Mouse (Mus musculus): ENCODE data around the gene Hmgn2. TPM values are rescaled to one million over a fixed set of nuclear protein-coding genes. Genes with fewer than 3 reads are reported as not detected.
"Not testable (repeated sequence)": the region's sequence is repeated elsewhere in the genome, so short reads cannot be mapped to it uniquely, and the experiment has no call there.

Gene Hmgn2
- polyA plus RNA-seq, 1 experiment from 2014 or later: 2,667 TPM

- 41% methylated on average over 10 of the region's 10 CpGs for WGBS
- H3K4me3 ChIP-seq (replicated peaks): no peak overlapping the region
- no peak overlapping the region for H3K9ac ChIP-seq
- no peaks in the 10 kb centered on the region for H3K27me3 ChIP-seq
- H3K4me2 ChIP-seq: no peak overlapping the region
- ATAC-seq (replicated peaks; ENCODE audit: low FRiP score): no peak
- H3K36me3 ChIP-seq: peaks cover 9% of the 10 kb centered on the region
- H3K4me1 ChIP-seq: peaks cover 13% of the 10 kb centered on the region
- H3K9me3 ChIP-seq (replicated peaks): no peaks in the 10 kb centered on the region
- no peak overlapping the region for H3K27ac ChIP-seq
Observed at GRCm38 (mm10) chr4:134001710-134002109, 33.3 kb upstream of the Hmgn2 start.

- WGBS: 2% methylated on average over 49 of the region's 49 CpGs
- no peaks in the 10 kb centered on the region for H3K9me3 ChIP-seq (replicated peaks)
- peak within 1 kb of the TSS; percentile 85 for H3K4me2 ChIP-seq
- peak; percentile 98 for ATAC-seq (replicated peaks; ENCODE audit: low FRiP score)
- H3K4me1 ChIP-seq: peaks cover 13% of the 10 kb centered on the region
- H3K9ac ChIP-seq: peak within 1 kb of the TSS; percentile 66
- H3K27me3 ChIP-seq: no peaks in the 10 kb centered on the region
- peak within 1 kb of the TSS; percentile 83 for H3K4me3 ChIP-seq (replicated peaks)
- H3K36me3 ChIP-seq: peaks cover 19% of the 10 kb centered on the region
- peak within 1 kb of the TSS; percentile 80 for H3K27ac ChIP-seq
Observed at GRCm38 (mm10) chr4:134000466-134001438, 32.3 kb upstream of the Hmgn2 start, which contains the start of gene Dhdds. Gene Dhdds (minus strand): TSS chr4:134000918.

DNA sequence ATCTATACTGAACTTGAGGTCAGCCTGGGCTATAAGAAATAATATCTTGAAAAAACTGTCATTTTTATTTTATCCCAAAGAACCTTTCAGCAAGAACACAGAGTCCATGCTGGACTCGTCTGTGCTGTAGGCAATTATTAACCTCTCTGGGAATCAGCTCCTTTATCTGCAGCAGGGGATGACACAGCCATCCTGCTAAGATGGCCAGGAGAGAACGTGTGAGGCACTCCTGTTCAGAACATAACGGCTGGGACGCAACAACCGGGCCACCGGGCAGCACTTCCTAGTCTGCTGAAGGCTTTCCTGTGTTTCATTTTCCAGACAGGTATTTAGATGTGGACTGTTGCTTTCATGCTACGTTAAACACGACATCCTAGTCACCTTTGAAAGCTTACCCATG lies 26.2 kb upstream of the Hmgn2 start:
- H3K36me3 ChIP-seq: peaks cover 78% of the 10 kb centered on the region

DNA sequence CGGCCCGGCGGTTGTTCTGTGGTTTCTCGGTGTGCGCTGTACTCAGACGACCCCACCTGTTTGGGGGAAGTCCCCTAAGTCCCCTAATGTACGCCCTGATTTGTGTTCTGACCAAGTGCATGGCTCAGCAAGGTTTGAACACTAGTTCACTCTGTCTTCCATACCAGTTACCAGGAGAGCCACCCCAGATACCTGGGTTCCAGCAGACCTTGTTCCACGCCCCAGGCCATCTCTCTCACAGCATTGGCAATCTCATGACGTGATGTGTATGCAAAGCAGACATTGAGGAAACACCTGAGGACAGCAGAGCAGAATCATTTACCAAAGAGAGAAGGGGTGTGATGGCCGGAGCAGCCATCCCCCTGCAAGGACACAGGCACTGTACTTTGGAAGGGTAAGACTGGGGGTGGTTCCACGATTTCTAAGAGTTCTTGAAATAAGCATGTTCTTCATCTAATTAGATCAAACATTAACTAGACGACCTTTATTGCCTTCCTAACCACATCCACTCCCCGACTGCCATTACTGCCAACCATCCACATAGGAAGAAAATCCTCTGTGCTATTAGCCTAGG lies 22.7 kb upstream of the Hmgn2 start:
- no peak for ATAC-seq (replicated peaks; ENCODE audit: low FRiP score)
- no peak overlapping the region for H3K4me2 ChIP-seq
- WGBS: 80% methylated on average over 13 of the region's 13 CpGs

More for the DNA sequence above, 26.2 kb upstream of the Hmgn2 start:
- Histone ChIP-seq H3K9ac (no peak overlapping the region), H3K27ac (no peak overlapping the region), H3K4me1 (peaks cover 3% of the 10 kb centered on the region), H3K27me3 (no peaks in the 10 kb centered on the region), H3K4me3 (replicated peaks) (no peak overlapping the region), H3K9me3 (replicated peaks) (no peaks in the 10 kb centered on the region), H3K4me2 (no peak overlapping the region)
- 82% methylated on average over 8 of the region's 8 CpGs for WGBS
- no peak for ATAC-seq (replicated peaks; ENCODE audit: low FRiP score)

GRCm38 (mm10) chr4:133990035-133990434 lies 21.6 kb upstream of the Hmgn2 start:
- Histone ChIP-seq H3K9ac (no peak overlapping the region), H3K9me3 (replicated peaks) (no peaks in the 10 kb centered on the region), H3K4me3 (replicated peaks) (no peak overlapping the region), H3K27ac (no peak overlapping the region), H3K4me2 (no peak overlapping the region), H3K36me3 (peaks cover 95% of the 10 kb centered on the region), H3K4me1 (no peaks in the 10 kb centered on the region), H3K27me3 (no peaks in the 10 kb centered on the region)
- WGBS: 61% methylated on average over 4 of the region's 4 CpGs
- ATAC-seq (replicated peaks; ENCODE audit: low FRiP score): no peak

More for the DNA sequence above, 22.7 kb upstream of the Hmgn2 start:
- H3K27me3 ChIP-seq: no peaks in the 10 kb centered on the region
- no peak overlapping the region for H3K27ac ChIP-seq
- no peak overlapping the region for H3K4me3 ChIP-seq (replicated peaks)
- H3K36me3 ChIP-seq: peaks cover 95% of the 10 kb centered on the region
- no peaks in the 10 kb centered on the region for H3K4me1 ChIP-seq
- H3K9me3 ChIP-seq (replicated peaks): no peaks in the 10 kb centered on the region
- H3K9ac ChIP-seq: no peak overlapping the region

DNA sequence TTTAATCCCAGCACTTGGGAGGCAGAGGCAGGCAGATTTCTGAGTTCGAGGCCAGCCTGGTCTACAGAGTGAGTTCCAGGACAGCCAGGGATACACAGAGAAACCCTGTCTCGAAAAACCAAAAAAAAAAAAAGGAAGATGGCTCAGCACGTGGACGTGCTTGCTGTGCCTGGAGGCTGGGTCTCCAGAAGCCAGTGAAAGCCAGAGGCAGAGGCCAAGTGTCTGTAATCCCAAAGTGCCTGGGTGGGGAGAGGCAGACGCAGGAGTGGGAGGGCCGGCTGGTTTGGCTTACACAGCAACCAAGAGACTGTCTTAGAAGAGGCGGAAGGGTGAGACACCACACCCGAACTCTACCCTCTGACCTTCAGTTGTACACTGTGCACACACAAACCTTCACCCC lies 19.8 kb upstream of the Hmgn2 start:
- not testable (repeated sequence) for H3K9me3 ChIP-seq (replicated peaks); H3K4me3 ChIP-seq (replicated peaks); H3K4me1 ChIP-seq; H3K9ac ChIP-seq; H3K27ac ChIP-seq; H3K27me3 ChIP-seq; H3K4me2 ChIP-seq; ATAC-seq (replicated peaks; ENCODE audit: low FRiP score)
- H3K36me3 ChIP-seq: peaks cover 85% of the 10 kb centered on the region
- WGBS: 80% methylated on average over 8 of the region's 8 CpGs

GRCm38 (mm10) chr4:133982936-133983335 lies 14.5 kb upstream of the Hmgn2 start:
- H3K9me3 ChIP-seq (replicated peaks): no peaks in the 10 kb centered on the region
- H3K27ac ChIP-seq: no peak overlapping the region
- H3K27me3 ChIP-seq: no peaks in the 10 kb centered on the region
- no peaks in the 10 kb centered on the region for H3K4me1 ChIP-seq
- no peak overlapping the region for H3K4me2 ChIP-seq
- H3K9ac ChIP-seq: no peak overlapping the region
- H3K4me3 ChIP-seq (replicated peaks): no peak overlapping the region
- 90% methylated on average over 13 of the region's 13 CpGs for WGBS
- peaks cover 85% of the 10 kb centered on the region for H3K36me3 ChIP-seq
- no peak for ATAC-seq (replicated peaks; ENCODE audit: low FRiP score)

GRCm38 (mm10) chr4:133980496-133980895 lies 12.0 kb upstream of the Hmgn2 start:
- Histone ChIP-seq H3K4me1 (no peaks in the 10 kb centered on the region), H3K27ac (no peak overlapping the region), H3K36me3 (peaks cover 81% of the 10 kb centered on the region), H3K4me2 (no peak overlapping the region), H3K9ac (no peak overlapping the region), H3K9me3 (replicated peaks) (no peaks in the 10 kb centered on the region), H3K27me3 (no peaks in the 10 kb centered on the region), H3K4me3 (replicated peaks) (no peak overlapping the region)
- ATAC-seq (replicated peaks; ENCODE audit: low FRiP score): no peak
- 75% methylated on average over 5 of the region's 5 CpGs for WGBS

- H3K36me3 ChIP-seq: peaks cover 82% of the 10 kb centered on the region
- WGBS: 96% methylated on average over 10 of the region's 10 CpGs
Observed at GRCm38 (mm10) chr4:133978021-133978711, 9.7 kb upstream of the Hmgn2 start.

DNA sequence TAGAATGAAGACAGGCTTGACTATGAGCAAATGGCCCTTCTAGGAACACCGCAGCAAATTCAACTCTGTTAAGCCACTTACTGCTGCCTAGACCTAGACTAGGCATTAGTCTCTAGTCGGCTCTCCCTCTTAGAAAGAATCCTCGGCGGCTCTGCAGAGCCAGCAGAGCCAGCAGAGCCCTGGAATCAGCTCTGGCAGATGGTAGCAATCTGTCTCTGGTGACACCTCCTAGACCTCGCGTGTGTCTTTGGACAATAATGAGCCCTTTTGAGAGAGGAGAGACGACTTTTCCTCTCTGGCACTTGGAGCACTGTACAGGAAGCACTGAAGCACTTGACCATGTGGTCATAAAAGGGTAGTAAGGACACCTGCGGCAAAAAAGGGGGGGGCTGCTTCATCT lies 3.3 kb upstream of the Hmgn2 start:
- Histone ChIP-seq H3K4me1 (peaks cover 23% of the 10 kb centered on the region), H3K4me3 (replicated peaks) (no peak overlapping the region), H3K36me3 (peaks cover 52% of the 10 kb centered on the region), H3K27me3 (no peaks in the 10 kb centered on the region), H3K27ac (no peak overlapping the region), H3K9ac (no peak overlapping the region), H3K9me3 (replicated peaks) (no peaks in the 10 kb centered on the region), H3K4me2 (no peak overlapping the region)
- WGBS: 54% methylated on average over 8 of the region's 8 CpGs
- no peak for ATAC-seq (replicated peaks; ENCODE audit: low FRiP score)

More at GRCm38 (mm10) chr4:133978021-133978711, 9.7 kb upstream of the Hmgn2 start:
- Histone ChIP-seq H3K4me1 (no peaks in the 10 kb centered on the region), H3K9me3 (replicated peaks) (no peaks in the 10 kb centered on the region), H3K9ac (no peak overlapping the region), H3K27ac (no peak overlapping the region), H3K4me2 (no peak overlapping the region), H3K4me3 (replicated peaks) (no peak overlapping the region), H3K27me3 (no peaks in the 10 kb centered on the region)
- no peak for ATAC-seq (replicated peaks; ENCODE audit: low FRiP score)

DNA sequence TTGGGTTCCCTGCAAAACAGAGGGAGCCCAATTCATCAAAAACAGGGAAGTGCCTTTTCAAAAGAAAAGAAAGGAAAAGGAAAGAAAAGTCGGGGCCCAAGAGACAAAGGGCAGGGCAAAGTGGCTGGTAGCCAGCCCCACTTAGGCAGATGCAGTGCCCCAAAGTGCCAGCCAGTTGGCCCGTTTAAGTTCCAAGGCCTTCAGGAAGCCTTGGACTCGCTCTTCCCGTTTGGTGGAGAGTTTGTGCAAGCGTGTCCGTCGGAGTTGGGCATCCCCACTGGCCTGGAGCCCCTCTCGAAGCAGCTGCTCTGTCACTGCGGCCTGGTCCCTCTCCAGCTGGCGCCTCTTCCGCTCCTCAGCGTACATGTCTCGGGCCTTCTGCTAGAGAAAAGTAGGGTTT lies 2.4 kb upstream of the Hmgn2 start:
- Histone ChIP-seq H3K4me2 (no peak overlapping the region), H3K4me1 (peaks cover 31% of the 10 kb centered on the region), H3K27ac (no peak overlapping the region), H3K36me3 (peaks cover 53% of the 10 kb centered on the region), H3K9ac (no peak overlapping the region), H3K9me3 (replicated peaks) (no peaks in the 10 kb centered on the region), H3K27me3 (no peaks in the 10 kb centered on the region), H3K4me3 (replicated peaks) (no peak overlapping the region)
- no peak for ATAC-seq (replicated peaks; ENCODE audit: low FRiP score)
- 86% methylated on average over 13 of the region's 13 CpGs for WGBS

DNA sequence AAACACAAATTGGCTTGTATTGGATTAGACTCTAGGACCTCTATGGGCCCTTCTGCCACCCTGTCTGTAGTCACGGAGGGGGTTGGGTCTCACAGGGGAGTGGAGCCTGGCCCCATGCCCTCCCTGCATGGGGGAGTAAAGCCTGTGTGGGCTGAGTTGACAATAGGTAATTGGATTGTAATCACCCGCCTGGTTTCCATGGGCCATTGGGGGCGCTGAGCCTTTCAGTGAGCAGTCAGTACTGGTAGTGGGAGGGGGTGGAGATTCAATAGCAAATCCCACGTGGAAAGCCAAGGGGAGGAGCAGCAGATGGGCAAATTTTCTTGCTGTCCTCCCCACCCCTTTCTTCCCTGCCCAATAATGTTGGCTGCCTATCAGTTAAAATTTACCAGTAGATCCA lies 1.7 kb upstream of the Hmgn2 start:
- ATAC-seq (replicated peaks; ENCODE audit: low FRiP score): no peak
- Histone ChIP-seq H3K4me3 (replicated peaks) (no peak overlapping the region), H3K27me3 (no peaks in the 10 kb centered on the region), H3K9me3 (replicated peaks) (no peaks in the 10 kb centered on the region), H3K4me2 (no peak overlapping the region), H3K36me3 (peaks cover 55% of the 10 kb centered on the region), H3K27ac (0 out of 2 replicates have a peak overlapping the region, but pooled peaks have one; percentile 41), H3K4me1 (peaks cover 36% of the 10 kb centered on the region), H3K9ac (no peak overlapping the region)
- WGBS: 32% methylated on average over 4 of the region's 4 CpGs

Data from kidney, embryonic 15.5 days (tissue).